Mouse (Mus musculus) embryonic facial prominence, embryonic 13.5 days (tissue): ENCODE results near the gene Tsen54. TPM values are rescaled to one million over a fixed set of nuclear protein-coding genes. Genes with fewer than 3 reads are reported as not detected.

Source experiments
- ATAC-seq: fragments of 200-750 bp; cut with Nextera tagmentation; 2 replicates; pipeline ENCODE4 v1.8.0; 2017; ENCODE audit warnings: low read depth; ENCODE audit not compliant: insufficient number of reproducible peaks, insufficient read depth, low FRiP score, low TSS enrichment
- H3K27ac ChIP-seq: fragments of 300-500 bp; sonication (generic); 2 replicates; pipeline ENCODE4 v1.5.1; 2015; ENCODE audit warnings: moderate library complexity, mild to moderate bottlenecking, inconsistent platforms
- H3K27me3 ChIP-seq: fragments of 300-500 bp; sonication (generic); 2 replicates; pipeline ENCODE4 v1.6.1; 2015; ENCODE audit warnings: mild to moderate bottlenecking, inconsistent platforms
- H3K36me3 ChIP-seq: fragments of 300-500 bp; sonication (generic); 2 replicates; pipeline ENCODE4 v1.6.1; 2015; ENCODE audit warnings: mild to moderate bottlenecking, inconsistent platforms
- H3K4me1 ChIP-seq: fragments of 300-500 bp; sonication (generic); 2 replicates; pipeline ENCODE4 v1.6.1; 2015; ENCODE audit warnings: inconsistent platforms
- H3K4me2 ChIP-seq: fragments of 300-500 bp; sonication (generic); 2 replicates; pipeline ENCODE4 v1.6.1; 2015; ENCODE audit warnings: moderate library complexity, mild to moderate bottlenecking, inconsistent platforms
- H3K4me3 ChIP-seq: fragments of 300-500 bp; sonication (generic); 2 replicates; pipeline ENCODE4 v1.5.1; 2015; ENCODE audit warnings: mild to moderate bottlenecking, inconsistent platforms
- H3K9ac ChIP-seq: fragments of 300-500 bp; sonication (generic); 2 replicates; pipeline ENCODE4 v1.6.1; 2015; ENCODE audit warnings: mild to moderate bottlenecking, inconsistent platforms
- H3K9me3 ChIP-seq: fragments of 300-500 bp; sonication (generic); 2 replicates; pipeline ENCODE4 v1.6.1; 2016; ENCODE audit warnings: inconsistent platforms
- WGBS: fragments of 180-500 bp; shearing (Covaris S2); methylation state at CpG from one replicate; pipeline ENCODE4 v1.1.7; 2015; ENCODE audit warnings: mixed read lengths; 5-methylcytosine and 5-hydroxymethylcytosine counted together
- polyA plus RNA-seq: library from polyadenylated mRNA; unstranded; fragments of >200 nt; fragmentation: Nextera tagmentation; extraction: Ambion mirVana; gene quantifications from 2 replicates; pipeline ENCODE4 v1.2.1, GENCODE M21; 2015

Tsen54 gene
- polyA plus RNA-seq, 1 experiment from 2014 or later = 31.3 TPM

- Histone ChIP-seq H3K4me2 (no peak overlapping the region), H3K36me3 (peaks cover 81% of the 10 kb centered on the region), H3K27ac (no peak overlapping the region), H3K9me3 (no peaks in the 10 kb centered on the region), H3K4me3 (no peak overlapping the region), H3K27me3 (no peaks in the 10 kb centered on the region), H3K4me1 (peaks cover 48% of the 10 kb centered on the region), H3K9ac (no peak overlapping the region)
- ATAC-seq = no peak
- 91% methylated on average over 10 of the region's 10 CpGs for WGBS
These were observed 8.4 kb upstream of the Tsen54 start for GRCm38 (mm10) chr11:115806154-115806553.

DNA sequence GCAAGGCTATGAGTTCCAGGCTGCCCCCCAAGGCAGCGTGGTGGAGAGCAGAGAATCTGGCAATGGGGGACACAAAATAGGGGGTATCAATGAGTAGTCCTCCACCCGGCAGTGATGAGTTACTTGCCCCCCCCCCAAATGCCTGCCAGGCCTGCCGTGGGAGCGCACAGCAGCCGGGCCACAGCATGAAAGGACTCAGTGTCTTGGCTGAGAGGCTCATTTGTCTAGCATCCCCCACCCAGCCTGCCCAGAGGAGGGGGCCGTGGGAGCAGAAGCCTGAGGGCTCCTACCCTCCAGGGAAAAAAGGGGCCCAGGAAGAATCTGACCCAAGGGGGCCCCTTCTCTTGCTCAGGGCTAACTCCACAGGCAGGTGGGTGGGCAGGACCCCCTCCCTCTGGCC lies 7.2 kb upstream of the Tsen54 start:
- Histone ChIP-seq H3K36me3 (peaks cover 79% of the 10 kb centered on the region), H3K27ac (peak overlapping the region; percentile 80; the same call in 1 of the 2 replicates), H3K4me3 (no peak overlapping the region), H3K9me3 (no peaks in the 10 kb centered on the region), H3K27me3 (no peaks in the 10 kb centered on the region), H3K4me2 (peak overlapping the region; percentile 94; the same call in 1 of the 2 replicates), H3K9ac (no peak overlapping the region), H3K4me1 (peaks cover 60% of the 10 kb centered on the region)
- no peak for ATAC-seq
- 63% methylated on average over 6 of the region's 6 CpGs for WGBS

GRCm38 (mm10) chr11:115807971-115808370 lies 6.6 kb upstream of the Tsen54 start:
- Histone ChIP-seq H3K4me3 (peak overlapping the region; percentile 15; the same call in 1 of the 2 replicates), H3K9me3 (no peaks in the 10 kb centered on the region), H3K27me3 (no peaks in the 10 kb centered on the region), H3K36me3 (peaks cover 72% of the 10 kb centered on the region), H3K4me1 (peaks cover 65% of the 10 kb centered on the region), H3K4me2 (peak overlapping the region; percentile 94), H3K9ac (peak overlapping the region; percentile 40; the same call in 1 of the 2 replicates), H3K27ac (peak overlapping the region; percentile 80)
- no peak for ATAC-seq
- 69% methylated on average over 11 of the region's 11 CpGs for WGBS

- peaks cover 65% of the 10 kb centered on the region for H3K4me1 ChIP-seq
- H3K27ac ChIP-seq = peak overlapping the region; percentile 80
- no peaks in the 10 kb centered on the region for H3K9me3 ChIP-seq
- peak overlapping the region; percentile 15 for H3K4me3 ChIP-seq
- peak overlapping the region; percentile 94 for H3K4me2 ChIP-seq
- peak overlapping the region; percentile 63 for H3K9ac ChIP-seq
- WGBS = 30% methylated on average over 10 of the region's 10 CpGs
- no peaks in the 10 kb centered on the region for H3K27me3 ChIP-seq
- peaks cover 64% of the 10 kb centered on the region for H3K36me3 ChIP-seq
- ATAC-seq = peak; percentile 29; the same call in 1 of the 2 replicates
These were observed 5.7 kb upstream of the Tsen54 start for GRCm38 (mm10) chr11:115808696-115809310.

GRCm38 (mm10) chr11:115809311-115809781 lies 5.2 kb upstream of the Tsen54 start:
- Histone ChIP-seq H3K4me3 (peak overlapping the region; percentile 15), H3K27ac (peak overlapping the region; percentile 80), H3K36me3 (peaks cover 60% of the 10 kb centered on the region), H3K4me1 (peaks cover 69% of the 10 kb centered on the region), H3K9ac (peak overlapping the region; percentile 63), H3K9me3 (no peaks in the 10 kb centered on the region), H3K27me3 (no peaks in the 10 kb centered on the region), H3K4me2 (peak overlapping the region; percentile 94)
- 60% methylated on average over 8 of the region's 8 CpGs for WGBS
- no peak for ATAC-seq

DNA sequence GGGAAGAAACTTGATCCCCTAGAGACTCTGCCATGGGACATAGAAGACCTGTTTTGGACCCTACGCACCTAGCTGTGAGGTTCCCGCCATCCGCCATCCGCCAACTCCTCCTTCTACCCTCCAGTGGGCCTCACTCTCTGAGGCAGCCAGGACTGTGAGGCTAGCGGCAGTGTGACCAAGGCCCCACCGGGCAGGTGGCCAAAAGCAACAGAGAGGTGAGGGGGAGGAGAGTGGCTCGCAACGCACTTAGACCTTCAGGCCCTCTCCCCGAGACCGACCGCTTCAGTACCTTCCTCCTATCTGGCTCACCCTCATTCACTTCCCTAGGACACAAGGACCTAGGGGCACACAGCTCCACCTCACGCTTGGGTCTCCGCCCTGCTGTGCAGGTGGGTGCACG lies 4.1 kb upstream of the Tsen54 start:
- peaks cover 49% of the 10 kb centered on the region for H3K36me3 ChIP-seq

GRCm38 (mm10) chr11:115811381-115812093 lies 3.0 kb upstream of the Tsen54 start:
- H3K4me2 ChIP-seq = peak overlapping the region; percentile 94
- peaks cover 41% of the 10 kb centered on the region for H3K36me3 ChIP-seq
- peak overlapping the region; percentile 88 for H3K9ac ChIP-seq
- 0 out of 2 replicates have a peak overlapping the region, but pooled peaks have one; percentile 68 for H3K27ac ChIP-seq
- peak overlapping the region; percentile 95 for H3K4me3 ChIP-seq
- H3K27me3 ChIP-seq = no peaks in the 10 kb centered on the region
- 78% methylated on average over 20 of the region's 20 CpGs for WGBS
- no peaks in the 10 kb centered on the region for H3K9me3 ChIP-seq
- H3K4me1 ChIP-seq = peaks cover 77% of the 10 kb centered on the region
- no peak for ATAC-seq

More for the DNA sequence above, 4.1 kb upstream of the Tsen54 start:
- Histone ChIP-seq H3K4me2 (peak overlapping the region; percentile 94), H3K9me3 (no peaks in the 10 kb centered on the region), H3K4me3 (peak overlapping the region; percentile 95), H3K9ac (peak overlapping the region; percentile 6), H3K27me3 (no peaks in the 10 kb centered on the region), H3K4me1 (peaks cover 73% of the 10 kb centered on the region), H3K27ac (peak overlapping the region; percentile 80)
- ATAC-seq = no peak
- WGBS = 75% methylated on average over 14 of the region's 14 CpGs

DNA sequence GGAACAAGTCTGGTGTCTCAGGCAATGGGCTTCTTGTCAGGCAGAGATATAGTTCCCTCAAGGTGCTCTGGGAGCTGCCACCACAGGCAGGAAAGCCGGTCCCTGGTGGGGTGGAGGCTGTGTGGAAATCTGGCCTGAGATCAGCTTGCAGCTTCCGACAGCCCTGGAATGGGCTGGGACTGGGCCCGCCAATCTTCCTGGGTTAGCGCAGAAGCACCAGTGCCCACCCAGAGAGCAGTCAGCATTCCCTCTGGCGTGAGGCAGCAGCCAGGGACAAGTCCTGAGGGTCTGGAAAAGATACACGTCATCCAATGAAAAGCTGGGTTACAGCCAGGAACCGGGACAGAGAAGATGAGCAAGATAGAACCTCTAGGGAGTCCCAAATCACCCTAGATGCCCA lies 2.4 kb upstream of the Tsen54 start:
- H3K9ac ChIP-seq = peak overlapping the region; percentile 88
- ATAC-seq = no peak
- 29% methylated on average over 7 of the region's 7 CpGs for WGBS
- H3K4me2 ChIP-seq = peak overlapping the region; percentile 94
- H3K9me3 ChIP-seq = no peaks in the 10 kb centered on the region
- peaks cover 74% of the 10 kb centered on the region for H3K4me1 ChIP-seq
- H3K36me3 ChIP-seq = peaks cover 39% of the 10 kb centered on the region
- peak overlapping the region; percentile 95 for H3K4me3 ChIP-seq
- H3K27me3 ChIP-seq = no peaks in the 10 kb centered on the region
- H3K27ac ChIP-seq = peak overlapping the region; percentile 16; the same call in 1 of the 2 replicates

- peak overlapping the region; percentile 95 for H3K4me3 ChIP-seq
- peak overlapping the region; percentile 88 for H3K9ac ChIP-seq
- H3K4me1 ChIP-seq = peaks cover 67% of the 10 kb centered on the region
- H3K36me3 ChIP-seq = peaks cover 38% of the 10 kb centered on the region
- WGBS = 3% methylated on average over 28 of the region's 28 CpGs
- ATAC-seq = no peak; the same call in 1 of the 2 replicates
- peak overlapping the region; percentile 87 for H3K27ac ChIP-seq
- H3K9me3 ChIP-seq = no peaks in the 10 kb centered on the region
- no peaks in the 10 kb centered on the region for H3K27me3 ChIP-seq
- peak overlapping the region; percentile 94 for H3K4me2 ChIP-seq
These were observed 1.7 kb upstream of the Tsen54 start for GRCm38 (mm10) chr11:115812533-115813420.

- no peaks in the 10 kb centered on the region for H3K9me3 ChIP-seq
- H3K9ac ChIP-seq = peak within 1 kb of the TSS; percentile 88
- peak within 1 kb of the TSS; percentile 94 for H3K4me2 ChIP-seq
- H3K36me3 ChIP-seq = peaks cover 39% of the 10 kb centered on the region
- peaks cover 58% of the 10 kb centered on the region for H3K4me1 ChIP-seq
- WGBS = under 1% methylated on average over 41 of the region's 44 CpGs
- H3K27me3 ChIP-seq = no peaks in the 10 kb centered on the region
- peak; percentile 88 for ATAC-seq
- H3K4me3 ChIP-seq = peak within 1 kb of the TSS; percentile 95
- H3K27ac ChIP-seq = peak within 1 kb of the TSS; percentile 87
These were observed 822 bp upstream of the Tsen54 start, which contains the start of gene Caskin2 for GRCm38 (mm10) chr11:115813507-115814296. Gene Caskin2 (minus strand): TSS chr11:115813639.
